Mouse (Mus musculus) liver, postnatal 0 days (tissue): ENCODE results near the gene Dhfr. TPM values are rescaled to one million over a fixed set of nuclear protein-coding genes. Genes with fewer than 3 reads are reported as not detected.

Experiments
- ATAC-seq: fragments of 200-750 bp; cut with Nextera tagmentation; 2 replicates; pipeline ENCODE4 v1.8.0; 2017; ENCODE audit warnings: mild to moderate bottlenecking, moderate library complexity
- DNase-seq: peaks from one replicate; pipeline ENCODE4 v3.0.0-alpha.2; 2016
- H3K27ac ChIP-seq: fragments of 300-500 bp; sonication (generic); 2 replicates; pipeline ENCODE4 v1.5.1; 2014; ENCODE audit warnings: antibody characterized with exemption, moderate library complexity, mild to moderate bottlenecking, low read depth
- H3K27me3 ChIP-seq: fragments of 300-500 bp; sonication (generic); 2 replicates; pipeline ENCODE4 v1.6.1; 2014; ENCODE audit warnings: low read length, control low read depth, mixed read lengths; ENCODE audit not compliant: insufficient read depth
- H3K36me3 ChIP-seq: fragments of 300-500 bp; sonication (generic); replicated peaks from 2 replicates; pipeline ENCODE4 v1.6.1; 2014; ENCODE audit warnings: mild to moderate bottlenecking, control low read depth, low read length, moderate library complexity, mixed read lengths; ENCODE audit not compliant: insufficient read depth
- H3K4me1 ChIP-seq: fragments of 300-500 bp; sonication (generic); 2 replicates; pipeline ENCODE4 v1.6.1; 2014; ENCODE audit warnings: antibody characterized with exemption, mild to moderate bottlenecking, control low read depth; ENCODE audit not compliant: insufficient read depth
- H3K4me2 ChIP-seq: fragments of 300-500 bp; sonication (generic); 2 replicates; pipeline ENCODE4 v1.6.1; 2014; ENCODE audit warnings: low read depth, mild to moderate bottlenecking, low read length, moderate library complexity, mixed read lengths
- H3K4me3 ChIP-seq: fragments of 300-500 bp; sonication (generic); 2 replicates; pipeline ENCODE4 v1.5.1; 2014; ENCODE audit warnings: low read depth, low read length
- H3K9ac ChIP-seq: fragments of 300-500 bp; sonication (generic); replicated peaks from 2 replicates; pipeline ENCODE4 v1.6.1; 2014; ENCODE audit warnings: mild to moderate bottlenecking, moderate library complexity
- H3K9me3 ChIP-seq: fragments of 300-500 bp; sonication (generic); 2 replicates; pipeline ENCODE4 v1.6.1; 2016; ENCODE audit warnings: mild to moderate bottlenecking, control low read depth, low read length, mixed read lengths
- CTCF ChIP-seq: sonication (generic); IDR thresholded peaks from 2 replicates; pipeline ENCODE4 v1.5.1; 2016; ENCODE audit warnings: antibody characterized with exemption, low read depth
- EP300 ChIP-seq: IDR thresholded peaks from 2 replicates; pipeline ENCODE4 v1.6.1; 2016; ENCODE audit warnings: antibody characterized with exemption, low read depth, mild to moderate bottlenecking
- WGBS: fragments of 180-500 bp; shearing (Covaris S2); extraction: QIAGEN DNeasy Blood & Tissue Kit; methylation state at CpG from one replicate; pipeline ENCODE4 v1.1.7; 2014; ENCODE audit not compliant: insufficient replicate concordance; 5-methylcytosine and 5-hydroxymethylcytosine counted together
- polyA plus RNA-seq: library from polyadenylated mRNA; unstranded; fragments of >200 nt; fragmentation: Nextera tagmentation; extraction: Ambion mirVana; gene quantifications from 2 replicates; pipeline ENCODE4 v1.2.1, GENCODE M21; 2015

The Dhfr gene
- polyA plus RNA-seq, 1 experiment from 2014 or later = 10.4 TPM

DNA sequence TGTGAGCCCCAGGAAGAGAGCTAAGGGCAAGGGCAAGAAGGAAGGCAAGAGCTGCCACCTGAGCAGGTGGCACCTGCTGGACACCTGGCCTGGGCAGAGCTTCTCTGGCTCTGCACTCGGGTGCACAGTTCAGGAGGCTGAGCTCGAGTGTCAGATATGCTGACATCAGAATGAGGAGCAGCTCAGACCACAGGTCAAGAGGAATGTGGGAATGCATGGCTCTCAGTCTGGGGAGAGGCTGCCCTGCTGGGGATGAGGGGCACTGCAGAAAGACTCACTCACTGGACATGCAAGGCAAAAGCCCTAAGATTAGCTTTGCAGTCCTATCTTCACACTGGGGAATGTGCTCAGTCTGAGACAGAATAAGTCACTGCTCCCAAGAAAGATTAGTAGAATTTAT, 47.5 kb downstream of the Dhfr start:
- H3K9me3 ChIP-seq = no peaks in the 10 kb centered on the region
- H3K4me1 ChIP-seq = no peaks in the 10 kb centered on the region
- TF ChIP-seq EP300 (no peak), CTCF (no peak)
- H3K36me3 ChIP-seq = no peaks in the 10 kb centered on the region
- H3K9ac ChIP-seq = no peak overlapping the region
- ATAC-seq (no peak), DNase-seq (no peak)
- no peaks in the 10 kb centered on the region for H3K27me3 ChIP-seq
- WGBS = 47% methylated on average over 2 of the region's 2 CpGs
- H3K27ac ChIP-seq = no peak overlapping the region
- H3K4me3 ChIP-seq = no peak overlapping the region
- no peak overlapping the region for H3K4me2 ChIP-seq

- TF ChIP-seq EP300 = no peak
- TF ChIP-seq CTCF = no peak
- no peaks in the 10 kb centered on the region for H3K36me3 ChIP-seq
- no peak overlapping the region for H3K9ac ChIP-seq
- H3K4me3 ChIP-seq = no peak overlapping the region
- DNase-seq (no peak), ATAC-seq (no peak)
- H3K4me1 ChIP-seq = no peaks in the 10 kb centered on the region
- 74% methylated on average over 3 of the region's 3 CpGs for WGBS
- no peaks in the 10 kb centered on the region for H3K27me3 ChIP-seq
- H3K9me3 ChIP-seq = no peaks in the 10 kb centered on the region
- H3K4me2 ChIP-seq = no peak overlapping the region
- H3K27ac ChIP-seq = no peak overlapping the region
These were observed 49.0 kb downstream of the Dhfr start for GRCm38 (mm10) chr13:92403496-92403895.

- no peak for ATAC-seq
These were observed 56.0 kb downstream of the Dhfr start for GRCm38 (mm10) chr13:92410486-92410885.

DNA sequence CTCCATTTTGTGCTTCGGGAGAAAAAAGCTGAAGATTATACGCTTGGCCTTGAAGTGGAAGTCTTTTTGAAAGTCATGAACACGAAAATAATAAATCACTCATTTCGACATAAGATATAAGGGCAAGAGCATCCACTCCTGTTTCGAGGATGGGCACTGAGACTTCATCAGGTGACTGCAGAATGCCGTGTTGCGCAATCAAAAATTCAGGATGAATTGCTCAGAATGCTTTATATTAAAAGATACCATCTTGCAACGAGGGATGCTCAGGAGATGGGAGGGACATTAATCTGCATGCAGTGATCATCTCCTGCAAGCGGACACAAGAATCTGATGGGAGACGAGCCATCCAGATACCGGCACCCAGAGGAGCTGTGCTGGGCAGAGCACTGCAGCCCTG, 65.1 kb downstream of the Dhfr start:
- no peak overlapping the region for H3K9ac ChIP-seq
- DNase-seq (no peak), ATAC-seq (no peak)
- no peaks in the 10 kb centered on the region for H3K36me3 ChIP-seq
- H3K27ac ChIP-seq = no peak overlapping the region
- peaks cover 11% of the 10 kb centered on the region for H3K27me3 ChIP-seq
- TF ChIP-seq EP300 (no peak), CTCF (no peak)
- WGBS = 74% methylated on average over 11 of the region's 11 CpGs
- no peak overlapping the region for H3K4me3 ChIP-seq
- H3K4me1 ChIP-seq = no peaks in the 10 kb centered on the region
- H3K9me3 ChIP-seq = no peaks in the 10 kb centered on the region
- no peak overlapping the region for H3K4me2 ChIP-seq

More at GRCm38 (mm10) chr13:92410486-92410885, 56.0 kb downstream of the Dhfr start:
- Histone ChIP-seq H3K9me3 (no peaks in the 10 kb centered on the region), H3K9ac (no peak overlapping the region), H3K27me3 (no peaks in the 10 kb centered on the region), H3K27ac (no peak overlapping the region), H3K4me3 (no peak overlapping the region), H3K36me3 (no peaks in the 10 kb centered on the region), H3K4me1 (no peaks in the 10 kb centered on the region), H3K4me2 (no peak overlapping the region)
- no peak for DNase-seq
- TF ChIP-seq EP300 (no peak), CTCF (no peak)
- 75% methylated on average over 2 of the region's 2 CpGs for WGBS

DNA sequence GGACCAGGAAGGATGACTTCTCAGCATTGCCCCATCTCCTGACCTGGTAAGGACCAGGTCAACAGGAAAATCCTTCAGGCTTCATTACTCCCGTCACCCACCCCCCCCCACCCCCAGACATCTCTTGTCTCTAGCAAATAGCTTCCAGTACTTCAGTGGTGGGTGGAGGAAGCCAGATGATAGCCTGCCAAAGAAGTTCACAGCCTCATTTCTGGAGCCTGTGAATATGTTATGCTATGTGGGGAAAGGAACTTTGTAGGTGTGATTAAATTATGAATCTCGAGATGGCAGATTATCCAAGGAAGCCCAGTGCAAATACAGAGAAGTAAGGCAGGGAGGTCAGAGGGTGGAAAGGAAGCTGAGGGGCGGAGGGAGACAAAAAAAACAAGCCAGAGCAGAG, 69.2 kb downstream of the Dhfr start:
- H3K4me1 ChIP-seq = peaks cover 3% of the 10 kb centered on the region; the same call in 1 of the 2 replicates
- no peak overlapping the region for H3K9ac ChIP-seq
- 45% methylated on average over 3 of the region's 3 CpGs for WGBS
- TF ChIP-seq EP300 (no peak), CTCF (no peak)
- no peak overlapping the region for H3K4me2 ChIP-seq
- H3K4me3 ChIP-seq = no peak overlapping the region
- DNase-seq = no peak
- no peaks in the 10 kb centered on the region for H3K9me3 ChIP-seq
- H3K27ac ChIP-seq = no peak overlapping the region
- no peak for ATAC-seq
- no peaks in the 10 kb centered on the region for H3K36me3 ChIP-seq
- peaks cover 49% of the 10 kb centered on the region for H3K27me3 ChIP-seq

GRCm38 (mm10) chr13:92425758-92426264, 71.3 kb downstream of the Dhfr start, which contains the start of gene Ankrd34b:
Gene Ankrd34b, plus strand, starts transcription at chr13:92425896.
- peak; percentile 35 for DNase-seq
- Histone ChIP-seq H3K36me3 (no peaks in the 10 kb centered on the region), H3K9me3 (no peaks in the 10 kb centered on the region), H3K4me3 (peak within 1 kb of the TSS; percentile 42), H3K27me3 (peaks cover 49% of the 10 kb centered on the region), H3K27ac (no peak within 1 kb of the TSS), H3K4me2 (peak within 1 kb of the TSS; percentile 69), H3K9ac (no peak within 1 kb of the TSS), H3K4me1 (peaks cover 3% of the 10 kb centered on the region; the same call in 1 of the 2 replicates)
- no peak for TF ChIP-seq CTCF
- no peak for TF ChIP-seq EP300
- no peak for ATAC-seq
- 2% methylated on average over 34 of the region's 54 CpGs for WGBS
